Mouse (Mus musculus): ENCODE results near the gene Tbx20.

Gene Tbx20

DNA sequence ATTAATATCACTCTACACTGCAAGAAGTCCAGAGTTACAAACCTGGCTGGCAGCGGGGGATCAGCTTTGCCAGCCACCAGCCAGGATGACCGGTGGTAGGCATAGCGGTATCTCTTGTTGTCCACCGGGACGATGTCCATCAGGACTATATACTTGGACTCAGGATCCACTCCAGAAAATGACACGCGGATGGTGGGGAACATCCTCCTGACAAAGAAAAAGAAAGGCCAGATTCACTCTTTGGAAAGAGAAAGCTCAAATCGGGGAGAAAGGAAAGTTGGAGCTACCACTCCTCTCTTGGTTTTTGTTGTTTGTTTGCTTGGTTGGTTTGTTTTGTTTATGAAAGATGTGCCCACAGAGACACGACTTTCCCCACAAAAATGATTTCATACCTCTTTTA is 4.5 kb downstream of the Tbx20 start:
- DNase-seq (ENCODE audit: low spot score in 2 of 2): no peak

GRCm38 (mm10) chr9:24767056-24767455 is 7.0 kb downstream of the Tbx20 start:
- no peak for DNase-seq (ENCODE audit: low spot score in 2 of 2)

DNA sequence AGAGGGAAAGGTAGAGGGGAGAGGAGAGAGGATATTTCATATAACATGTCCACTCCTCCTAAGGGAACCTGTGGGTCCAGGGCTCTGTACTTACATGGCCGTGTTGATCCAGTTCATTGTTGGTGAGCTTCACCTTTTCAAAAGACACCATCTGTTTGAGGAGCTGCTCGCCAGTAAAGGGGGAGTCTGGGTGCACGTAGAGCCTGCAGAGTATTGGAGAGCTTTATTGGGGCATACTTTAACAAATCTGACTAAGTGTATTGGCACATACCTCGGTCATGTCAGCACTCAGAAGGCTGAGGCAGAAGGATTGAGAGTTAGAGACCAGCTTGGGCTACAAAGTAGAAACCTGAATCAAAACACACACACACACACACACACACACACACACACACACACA is 8.5 kb downstream of the Tbx20 start:
- DNase-seq (ENCODE audit: low spot score in 2 of 2): no peak

GRCm38 (mm10) chr9:24760461-24760860 is 13.6 kb downstream of the Tbx20 start:
- no peak for DNase-seq (ENCODE audit: low spot score in 2 of 2)

DNA sequence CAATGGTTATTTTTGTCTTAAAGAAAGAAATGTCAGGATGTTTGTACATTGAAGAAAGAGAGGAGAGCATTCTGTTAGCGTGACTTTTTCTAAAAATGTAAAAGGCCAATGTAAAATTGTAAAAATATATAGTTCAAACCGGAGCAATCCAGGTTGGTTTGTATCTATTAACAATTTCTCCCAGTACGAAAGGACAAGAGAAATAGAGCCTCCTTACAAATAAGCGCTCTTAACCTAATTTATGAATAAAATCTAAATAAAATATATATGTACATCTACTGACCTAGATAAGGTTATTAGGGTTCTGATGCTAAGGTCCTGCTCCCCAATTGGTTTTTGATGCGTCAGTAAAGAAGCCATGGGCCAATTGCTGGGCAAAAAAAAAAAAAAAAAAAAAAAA is 29.1 kb downstream of the Tbx20 start:
- no peak for DNase-seq (ENCODE audit: low spot score in 2 of 2)

GRCm38 (mm10) chr9:24701246-24701645 is 72.9 kb downstream of the Tbx20 start:
- DNase-seq (ENCODE audit: low spot score in 2 of 2): no peak

DNA sequence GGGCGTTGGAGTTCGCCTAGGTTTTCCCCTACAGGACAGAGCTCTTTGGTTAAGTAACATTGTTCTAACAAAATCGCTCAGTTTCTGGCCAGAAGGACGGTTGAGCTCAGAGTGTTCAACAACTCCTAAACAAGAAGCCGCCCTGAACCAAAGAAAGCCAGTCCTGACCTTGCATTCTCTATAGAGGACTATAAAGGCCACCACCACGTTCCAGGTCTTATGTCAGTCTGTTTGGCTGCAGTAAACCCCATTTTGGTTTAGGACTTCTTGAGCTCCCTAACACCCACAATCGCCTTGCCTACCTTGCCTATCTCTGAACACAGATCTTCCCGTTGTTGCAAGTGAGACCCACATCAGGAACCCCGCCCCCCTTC is 77.7 kb downstream of the Tbx20 start:
- DNase-seq (ENCODE audit: low spot score in 2 of 2): no peak

GRCm38 (mm10) chr9:24695700-24696404 is 78.3 kb downstream of the Tbx20 start, which contains the start of gene Dpy19l2:
TSS of gene Dpy19l2 (minus strand) at chr9:24696293.
- no peak for DNase-seq (ENCODE audit: low spot score in 2 of 2)
